Mouse (Mus musculus): Measurements from ENCODE around the gene Arhgap36. TPM values are rescaled to one million over a fixed set of nuclear protein-coding genes. Genes with fewer than 3 reads are reported as not detected.

The Arhgap36 gene
- polyA plus RNA-seq, 1 experiment from 2014 or later, result 2.2 TPM

Other genes with a start within 250 kb of the Arhgap36 start
- 6.3 and 7.9 TPM in 2 replicates for gene Enox2, start 175.7 kb upstream of the Arhgap36 start, polyA plus RNA-seq (2014; fragmentation: Nextera tagmentation; extraction: Ambion mirVana)
- not detected in 2 replicates for gene Olfr1320, start 208.4 kb downstream of the Arhgap36 start, polyA plus RNA-seq (2014; fragmentation: Nextera tagmentation; extraction: Ambion mirVana)